In genomic region chr10:122749071-122749470, GRCm38 (mm10) we compare ENCODE assay signal across 14 mouse cellular contexts.
"Had no signal": no experiment of that assay in that cellular context is flagged by ENCODE, and none has a peak within 500 bp of the region (broad histone marks: within the 10 kb centered on the region; RNA-seq: fewer than 3 reads in every experiment).

No protein-coding gene starts in this region.

- H3K4me3 ChIP-seq: neural tube, embryonic 15.5 days; stomach, embryonic 15.5 days had no signal

- H3K27me3 ChIP-seq: neural tube, embryonic 15.5 days; stomach, embryonic 15.5 days had no signal

- H3K36me3 ChIP-seq: neural tube, embryonic 15.5 days; stomach, embryonic 15.5 days had no signal

- H3K9me3 ChIP-seq: neural tube, embryonic 15.5 days; stomach, embryonic 15.5 days had no signal

- H3K4me2 ChIP-seq: neural tube, embryonic 15.5 days; stomach, embryonic 15.5 days had no signal

- DNase-seq: right cerebral cortex, adult 18-20 months; right cerebral cortex, postnatal 14 days; right cerebral cortex, postnatal 25 days; right cerebral cortex, postnatal 4 days; spleen, adult 18-20 months; thymus, adult 18-20 months; thymus, adult 2 months; thymus, postnatal 14 days; thymus, postnatal 25 days; thymus, postnatal 36 days; thymus, postnatal 4 days had no signal

- H3K27ac ChIP-seq: neural tube, embryonic 15.5 days; stomach, embryonic 15.5 days; stomach, postnatal 0 days had no signal

- H3K9ac ChIP-seq: neural tube, embryonic 15.5 days; stomach, embryonic 15.5 days had no signal
